Comparison of ENCODE assay signal across 20 mouse cellular contexts in genomic region chr7:96870473-96870872, GRCm38 (mm10).
DNase-seq lines count a peak whose midpoint lies in the region; ATAC-seq and TF ChIP-seq lines count a peak whose summit lies in the region.
"Had no signal": no experiment of that assay in that cellular context is flagged by ENCODE, and none has a peak within 500 bp of the region (broad histone marks: within the 10 kb centered on the region; RNA-seq: fewer than 3 reads in every experiment).

No protein-coding gene starts in this region.

- no peak overlapping the region for H3K4me2 ChIP-seq in hindbrain, embryonic 13.5 days
- no peak overlapping the region for H3K4me2 ChIP-seq in hindbrain, embryonic 12.5 days (replicated peaks)
- H3K4me2 ChIP-seq: liver, embryonic 13.5 days; midbrain, embryonic 15.5 days had no signal

- TF ChIP-seq CTCF in MEL (IDR thresholded peaks at IDR 0.05 in 2 of 3, conservative IDR thresholded peaks at IDR 0.05 in 1 of 3; ENCODE audit: control insufficient read depth in 1 of 3, insufficient read depth in 1 of 3, low read depth in 2 of 3, low read length in 3 of 3, poor library complexity in 1 of 3, severe bottlenecking in 1 of 3), result no peak

- DNase-seq in B cell, adult 2 months, result peak; percentile 38 to 51
- DNase-seq in MEL (ENCODE audit: low read depth, low spot score), result no peak
- no peak for DNase-seq in gastrocnemius, adult 8-10 months (ENCODE audit: low spot score in 2 of 2)
- no peak for DNase-seq in limb, embryonic 10.5 days (ENCODE audit: low spot score)
- DNase-seq: adrenal gland, adult 8-10 months; cerebellum, adult 11-12 months; cerebellum, postnatal 36 days; heart, adult 18-20 months; heart, postnatal 4 days; kidney, adult 11 months; left cerebral cortex, postnatal 4 days; liver, embryonic 13.5 days had no signal

- no peaks in the 10 kb centered on the region for H3K9me3 ChIP-seq in hindbrain, embryonic 13.5 days
- no peaks in the 10 kb centered on the region for H3K9me3 ChIP-seq in hindbrain, embryonic 12.5 days (replicated peaks)
- H3K9me3 ChIP-seq in MEL (replicated peaks; ENCODE audit: insufficient read depth, low read length), result no peaks in the 10 kb centered on the region
- H3K9me3 ChIP-seq in limb, embryonic 10.5 days (replicated peaks), result no peaks in the 10 kb centered on the region
- H3K9me3 ChIP-seq: liver, embryonic 13.5 days; megakaryocyte, embryonic 14.5 days; midbrain, embryonic 15.5 days had no signal

- TF ChIP-seq POLR2A in MEL (IDR thresholded peaks at IDR 0.05; ENCODE audit: control insufficient read depth in 1 of 2, insufficient read depth in 1 of 2, low read depth in 1 of 2, low read length in 2 of 2, poor library complexity in 1 of 2), result no peak

- H3K27me3 ChIP-seq in hindbrain, embryonic 13.5 days, result 0 out of 2 replicates have a peak, but pooled peaks cover 5% of the 10 kb centered on the region
- H3K27me3 ChIP-seq in hindbrain, embryonic 12.5 days, result no peaks in the 10 kb centered on the region
- H3K27me3 ChIP-seq in MEL (ENCODE audit: control insufficient read depth in 1 of 2, insufficient read depth in 2 of 2, low read length in 2 of 2), result no peaks in the 10 kb centered on the region
- no peaks in the 10 kb centered on the region for H3K27me3 ChIP-seq in limb, embryonic 10.5 days (ENCODE audit: low read depth, poor library complexity, severe bottlenecking)
- H3K27me3 ChIP-seq: liver, embryonic 13.5 days; midbrain, embryonic 15.5 days had no signal

- no peak for TF ChIP-seq RAD21 in MEL (IDR thresholded peaks at IDR 0.05; ENCODE audit: low read depth, low read length)

- H3K27ac ChIP-seq in hindbrain, embryonic 13.5 days, result peak overlapping the region; percentile 58
- no peak overlapping the region for H3K27ac ChIP-seq in hindbrain, embryonic 12.5 days
- H3K27ac ChIP-seq in MEL (ENCODE audit: control insufficient read depth, low read depth, low read length), result no peak overlapping the region
- no peak overlapping the region for H3K27ac ChIP-seq in limb, embryonic 10.5 days
- H3K27ac ChIP-seq: kidney, postnatal 0 days; liver, embryonic 13.5 days; midbrain, embryonic 15.5 days had no signal

- 80% methylated on average over 8 of the region's 8 CpGs for WGBS in hindbrain, embryonic 13.5 days
- 89% methylated on average over 8 of the region's 8 CpGs for WGBS in hindbrain, embryonic 12.5 days
- WGBS in limb, embryonic 10.5 days, result 89% methylated on average over 8 of the region's 8 CpGs

- no peak for TF ChIP-seq EP300 in MEL (IDR thresholded peaks at IDR 0.05; ENCODE audit: low read depth in 1 of 2, low read length in 2 of 2)

- no peak overlapping the region for H3K9ac ChIP-seq in hindbrain, embryonic 13.5 days
- H3K9ac ChIP-seq in hindbrain, embryonic 12.5 days, result no peak overlapping the region
- no peak overlapping the region for H3K9ac ChIP-seq in MEL (ENCODE audit: control insufficient read depth, low read depth, low read length, poor library complexity, severe bottlenecking)
- H3K9ac ChIP-seq: liver, embryonic 13.5 days; midbrain, embryonic 15.5 days had no signal

- H3K4me3 ChIP-seq in hindbrain, embryonic 13.5 days, result no peak overlapping the region
- H3K4me3 ChIP-seq in hindbrain, embryonic 12.5 days, result no peak overlapping the region
- H3K4me3 ChIP-seq in MEL (ENCODE audit: control insufficient read depth in 1 of 2, insufficient read depth in 1 of 2, low read depth in 2 of 2, low read length in 2 of 2), result no peak overlapping the region
- no peak overlapping the region for H3K4me3 ChIP-seq in limb, embryonic 10.5 days
- H3K4me3 ChIP-seq: erythroblast, embryonic 14.5 days; liver, embryonic 13.5 days; megakaryocyte, embryonic 14.5 days; midbrain, embryonic 15.5 days had no signal

- ATAC-seq in hindbrain, embryonic 13.5 days (ENCODE audit: low FRiP score), result no peak
- no peak for ATAC-seq in hindbrain, embryonic 12.5 days (ENCODE audit: low FRiP score)
- ATAC-seq in megakaryocyte progenitor cell, adult 5-6 weeks (replicated peaks; ENCODE audit: poor library complexity), result 0 out of 2 replicates have a peak, but pooled peaks have one; percentile 17
- ATAC-seq: lung, postnatal 0 days; midbrain, embryonic 15.5 days had no signal

- peaks cover 20% of the 10 kb centered on the region for H3K36me3 ChIP-seq in hindbrain, embryonic 13.5 days
- peaks cover 18% of the 10 kb centered on the region for H3K36me3 ChIP-seq in hindbrain, embryonic 12.5 days
- H3K36me3 ChIP-seq in MEL (ENCODE audit: control insufficient read depth in 1 of 2, insufficient read depth in 2 of 2, low read length in 2 of 2), result no peaks in the 10 kb centered on the region; a peak in 2 of 4 replicates
- peaks cover 94% of the 10 kb centered on the region for H3K36me3 ChIP-seq in limb, embryonic 10.5 days
- H3K36me3 ChIP-seq: liver, embryonic 13.5 days; midbrain, embryonic 15.5 days had no signal

- no peaks in the 10 kb centered on the region for H3K79me2 ChIP-seq in MEL (ENCODE audit: control insufficient read depth, insufficient read depth, low read length, poor library complexity)

- peaks cover 21% of the 10 kb centered on the region for H3K4me1 ChIP-seq in hindbrain, embryonic 13.5 days (replicated peaks)
- H3K4me1 ChIP-seq in hindbrain, embryonic 12.5 days, result peaks cover 6% of the 10 kb centered on the region
- peaks cover 0 to 5% of the 10 kb centered on the region in 2 experiments; a peak in 1 of 4 replicates for H3K4me1 ChIP-seq in MEL (ENCODE audit: control insufficient read depth in 1 of 2, insufficient read depth in 2 of 2, low read length in 2 of 2)
- H3K4me1 ChIP-seq in limb, embryonic 10.5 days, result peaks cover 16% of the 10 kb centered on the region
- H3K4me1 ChIP-seq: liver, embryonic 13.5 days; megakaryocyte, embryonic 14.5 days had no signal

TF ChIP-seq in MEL, 35 proteins besides CTCF, POLR2A, EP300 and RAD21:
- TF ChIP-seq NRF1 (IDR thresholded peaks at IDR 0.05; ENCODE audit: insufficient read depth, low read depth, low read length, poor library complexity, severe bottlenecking) (no peak), CHD2 (IDR thresholded peaks at IDR 0.05; ENCODE audit: low read length) (no peak), SIN3A (IDR thresholded peaks at IDR 0.05; ENCODE audit: low read length) (no peak), MYC (IDR thresholded peaks at IDR 0.05; ENCODE audit: low read depth, low read length) (no peak), USF1 (IDR thresholded peaks at IDR 0.05; ENCODE audit: low read depth, low read length) (0 out of 2 replicates have a peak, but pooled peaks have one; percentile 12), ELF1 (IDR thresholded peaks at IDR 0.05; ENCODE audit: low read depth, low read length) (no peak), E2F4 (IDR thresholded peaks at IDR 0.05; ENCODE audit: borderline replicate concordance, low read depth, low read length) (no peak), ZKSCAN1 (IDR thresholded peaks at IDR 0.05; ENCODE audit: low read depth, low read length) (no peak), NELFE (IDR thresholded peaks at IDR 0.05; ENCODE audit: low read depth, low read length) (no peak)

Comparison
In these comparisons a context has a peak if more than half of its experiments do, and no peak if none do; other contexts are left out.
1. DNase-seq: peak in B cell, adult 2 months (2 of 2); none in MEL (single experiment), gastrocnemius, adult 8-10 months (0 of 2) and limb, embryonic 10.5 days (single experiment).